Mouse (Mus musculus): Measurements from ENCODE around the gene Ly6g5c.

DNA sequence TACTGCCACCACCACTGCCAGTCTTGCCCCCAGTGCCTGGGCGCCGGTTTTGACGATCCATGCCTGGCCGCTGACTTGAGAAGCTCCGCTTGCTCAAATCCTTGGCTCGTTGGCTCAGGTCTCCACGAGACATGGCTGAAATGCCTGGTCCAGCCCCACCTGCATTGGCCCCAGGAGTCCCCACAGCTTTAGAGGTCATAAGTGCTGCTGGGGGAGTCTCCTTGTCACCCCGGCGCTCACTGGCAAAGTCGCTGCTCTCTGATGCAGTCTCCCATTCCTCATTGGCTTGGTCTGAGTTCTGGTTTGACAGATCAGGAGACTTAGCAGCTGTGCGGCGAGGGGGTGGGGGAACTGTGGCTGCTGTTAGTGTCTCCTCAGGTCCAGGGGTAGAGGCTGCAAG lies 47.4 kb downstream of the Ly6g5c start:
- TF ChIP-seq GATA1 (IDR thresholded peaks at IDR 0.05; ENCODE audit: low read length) (no peak), TAL1 (IDR thresholded peaks at IDR 0.05; ENCODE audit: low read length) (no peak)
